Mouse (Mus musculus) lung, embryonic 14.5 days (tissue): ENCODE results near the gene Mt4. TPM values are rescaled to one million over a fixed set of nuclear protein-coding genes. Genes with fewer than 3 reads are reported as not detected.

Experiments
- ATAC-seq: fragments of 200-750 bp; cut with Nextera tagmentation; 2 replicates; pipeline ENCODE4 v1.8.0; 2017; ENCODE audit warnings: mild to moderate bottlenecking, moderate TSS enrichment, moderate library complexity; ENCODE audit not compliant: insufficient read depth
- DNase-seq: peaks from one replicate; pipeline ENCODE4 v3.0.0-alpha.2; 2015
- H3K27ac ChIP-seq: fragments of 300-500 bp; sonication (generic); 2 replicates; pipeline ENCODE4 v1.5.1; 2014; ENCODE audit warnings: low read depth, mild to moderate bottlenecking, moderate library complexity
- H3K27me3 ChIP-seq: fragments of 300-500 bp; sonication (generic); 2 replicates; pipeline ENCODE4 v1.6.1; 2014; ENCODE audit warnings: low read length, control low read depth; ENCODE audit not compliant: insufficient read depth
- H3K36me3 ChIP-seq: fragments of 300-500 bp; sonication (generic); 2 replicates; pipeline ENCODE4 v1.6.1; 2014; ENCODE audit warnings: control low read depth; ENCODE audit not compliant: insufficient read depth
- H3K4me1 ChIP-seq: fragments of 300-500 bp; sonication (generic); 2 replicates; pipeline ENCODE4 v1.6.1; 2014; ENCODE audit warnings: antibody characterized with exemption, control low read depth; ENCODE audit not compliant: insufficient read depth
- H3K4me2 ChIP-seq: fragments of 300-500 bp; sonication (generic); 2 replicates; pipeline ENCODE4 v1.6.1; 2014; ENCODE audit warnings: mild to moderate bottlenecking
- H3K4me3 ChIP-seq: fragments of 300-500 bp; sonication (generic); 2 replicates; pipeline ENCODE4 v1.5.1; 2014; ENCODE audit warnings: low read depth, low read length
- H3K9ac ChIP-seq: fragments of 300-500 bp; sonication (generic); 2 replicates; pipeline ENCODE4 v1.6.1; 2014
- H3K9me3 ChIP-seq: fragments of 300-500 bp; sonication (generic); 2 replicates; pipeline ENCODE4 v1.6.1; 2016; ENCODE audit warnings: low read depth, low read length, control low read depth
- CTCF ChIP-seq: IDR thresholded peaks from 2 replicates; pipeline ENCODE4 v1.5.1; 2016; ENCODE audit warnings: antibody characterized with exemption, low read depth
- WGBS: fragments of 180-500 bp; shearing (Covaris S2); extraction: QIAGEN DNeasy Blood & Tissue Kit; methylation state at CpG from one replicate; pipeline ENCODE4 v1.1.7; 2014; 5-methylcytosine and 5-hydroxymethylcytosine counted together
- polyA plus RNA-seq: library from polyadenylated mRNA; unstranded; fragments of >200 nt; fragmentation: Nextera tagmentation; extraction: Ambion mirVana; gene quantifications from 2 replicates; pipeline ENCODE4 v1.2.1, GENCODE M21; 2014

Mt4 gene
- polyA plus RNA-seq, 1 experiment from 2014 or later = not detected

DNA sequence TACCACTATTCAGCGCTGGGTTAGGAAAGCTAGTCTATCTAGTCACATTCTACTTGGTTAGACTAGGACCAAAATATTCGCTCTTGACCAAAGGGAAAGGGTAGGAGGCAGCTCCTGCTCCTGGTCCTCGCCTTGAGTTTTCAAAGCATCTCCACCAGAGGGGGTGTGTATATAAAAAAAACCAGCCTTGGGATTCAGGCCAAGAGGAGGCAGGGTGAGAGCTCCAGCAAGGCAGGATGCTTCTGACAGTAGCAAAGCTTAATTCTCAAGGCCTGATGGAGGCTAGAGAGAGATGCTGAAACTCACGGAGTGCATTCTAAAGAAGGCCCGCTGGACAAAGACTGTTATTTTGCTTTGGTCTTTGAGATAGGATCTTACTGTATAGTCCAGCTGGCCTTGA is 32.9 kb upstream of the Mt4 start:
- 47% methylated on average over 5 of the region's 5 CpGs for whole genome bisulfite sequencing
- TF ChIP-seq CTCF = peak; percentile 20; the same call in 1 of the 2 replicates
- no peak for ATAC-seq

DNA sequence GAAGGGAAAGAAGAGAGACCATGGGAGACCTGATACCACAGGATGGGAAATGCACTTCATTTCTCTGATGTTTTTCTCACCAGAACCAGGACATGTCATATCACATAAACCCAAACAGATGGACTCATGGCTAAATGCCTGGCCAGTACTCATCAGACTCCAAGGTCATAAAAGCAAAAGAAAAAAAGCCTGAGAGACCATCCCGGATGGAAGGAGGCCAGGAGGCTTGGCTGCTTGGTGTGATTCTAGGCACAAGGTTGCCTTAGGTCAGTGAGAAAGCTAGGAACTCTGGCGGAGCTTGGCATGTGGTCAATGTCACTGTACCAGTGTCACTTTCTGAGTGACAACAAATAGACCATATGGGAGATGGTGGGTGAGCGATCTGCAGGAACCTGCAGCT is 29.1 kb upstream of the Mt4 start:
- Histone ChIP-seq H3K27ac (no peak overlapping the region), H3K4me1 (no peaks in the 10 kb centered on the region), H3K36me3 (no peaks in the 10 kb centered on the region), H3K4me2 (no peak overlapping the region), H3K27me3 (no peaks in the 10 kb centered on the region), H3K4me3 (no peak overlapping the region), H3K9ac (no peak overlapping the region), H3K9me3 (no peaks in the 10 kb centered on the region)
- TF ChIP-seq CTCF = no peak
- no peak for DNase-seq
- no peak for ATAC-seq
- WGBS = 53% methylated on average over 3 of the region's 3 CpGs

More for the DNA sequence above, 32.9 kb upstream of the Mt4 start:
- no peaks in the 10 kb centered on the region for H3K27me3 ChIP-seq
- peak; percentile 66 for DNase-seq
- H3K9ac ChIP-seq = no peak overlapping the region
- peaks cover under 1% of the 10 kb centered on the region; the same call in 1 of the 2 replicates for H3K4me1 ChIP-seq
- H3K4me3 ChIP-seq = no peak overlapping the region
- H3K4me2 ChIP-seq = no peak overlapping the region
- no peaks in the 10 kb centered on the region for H3K9me3 ChIP-seq
- no peaks in the 10 kb centered on the region for H3K36me3 ChIP-seq
- no peak overlapping the region for H3K27ac ChIP-seq

DNA sequence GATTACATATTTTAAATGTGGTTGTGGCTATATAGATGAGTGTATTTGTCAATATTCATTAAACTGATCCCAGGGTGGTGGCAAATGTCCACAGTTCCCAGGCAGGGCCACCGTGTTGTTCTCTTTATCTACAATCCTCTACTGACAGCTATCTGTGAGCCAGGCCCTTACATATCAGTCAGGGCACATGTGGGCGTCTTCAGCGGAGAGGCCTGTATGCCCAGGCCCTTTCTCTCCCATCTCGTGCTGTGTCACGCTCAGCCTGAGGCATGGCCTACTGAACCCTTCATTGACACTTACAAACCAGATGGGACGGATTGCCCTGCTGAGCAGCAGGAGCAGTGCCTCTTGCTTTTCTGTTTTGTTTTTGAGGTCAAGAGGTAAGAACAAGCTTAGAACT is 27.6 kb upstream of the Mt4 start:
- DNase-seq (no peak), ATAC-seq (no peak)
- no peaks in the 10 kb centered on the region for H3K9me3 ChIP-seq
- WGBS = 63% methylated on average over 6 of the region's 6 CpGs
- no peaks in the 10 kb centered on the region for H3K36me3 ChIP-seq
- H3K4me2 ChIP-seq = no peak overlapping the region
- H3K27me3 ChIP-seq = no peaks in the 10 kb centered on the region
- no peak overlapping the region for H3K27ac ChIP-seq
- H3K4me1 ChIP-seq = no peaks in the 10 kb centered on the region
- TF ChIP-seq CTCF = no peak
- no peak overlapping the region for H3K9ac ChIP-seq
- no peak overlapping the region for H3K4me3 ChIP-seq

GRCm38 (mm10) chr8:94109835-94110234 is 27.2 kb upstream of the Mt4 start:
- no peaks in the 10 kb centered on the region for H3K9me3 ChIP-seq
- no peak overlapping the region for H3K9ac ChIP-seq
- no peaks in the 10 kb centered on the region for H3K27me3 ChIP-seq
- WGBS = 61% methylated on average over 5 of the region's 5 CpGs
- H3K4me1 ChIP-seq = no peaks in the 10 kb centered on the region
- no peak for TF ChIP-seq CTCF
- H3K36me3 ChIP-seq = no peaks in the 10 kb centered on the region
- H3K4me3 ChIP-seq = no peak overlapping the region
- DNase-seq (no peak), ATAC-seq (no peak)
- H3K4me2 ChIP-seq = no peak overlapping the region
- H3K27ac ChIP-seq = no peak overlapping the region

DNA sequence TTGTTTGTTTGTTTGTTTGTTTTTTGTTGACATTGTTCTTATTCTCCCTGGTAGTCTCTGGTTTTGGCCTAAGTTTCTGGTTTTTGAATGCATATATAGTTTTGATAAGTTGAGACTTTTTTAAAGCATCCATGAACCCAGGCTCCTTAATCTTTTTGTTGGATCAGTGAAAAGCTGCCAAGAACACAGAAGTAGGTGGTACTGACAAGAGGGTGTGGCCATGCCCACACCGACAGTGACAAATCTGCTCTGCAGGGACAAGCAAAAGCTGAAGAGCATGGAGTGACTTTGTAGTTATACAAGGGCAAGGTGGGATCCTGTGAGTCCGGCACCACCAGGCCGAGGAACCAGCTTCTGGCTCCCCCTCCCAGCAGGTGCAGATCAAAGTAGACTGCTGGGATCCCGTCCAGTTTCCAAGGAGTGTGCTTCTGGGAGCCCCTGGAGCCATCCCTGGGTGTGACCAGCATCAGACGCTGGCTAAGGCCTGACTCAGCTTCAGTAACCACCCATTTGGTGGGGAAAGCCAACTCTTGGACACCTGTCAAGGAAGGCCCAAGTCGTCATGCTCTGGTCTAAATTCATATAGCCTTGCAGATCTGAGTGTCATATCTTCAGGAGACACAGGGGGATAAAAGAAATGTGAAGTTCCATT is 26.3 kb upstream of the Mt4 start:
- H3K4me1 ChIP-seq = no peaks in the 10 kb centered on the region
- no peak for TF ChIP-seq CTCF
- ATAC-seq = no peak

GRCm38 (mm10) chr8:94113435-94113834 is 23.6 kb upstream of the Mt4 start:
- H3K9ac ChIP-seq = no peak overlapping the region
- 25% methylated on average over 1 of the region's 1 CpGs for WGBS
- H3K36me3 ChIP-seq = no peaks in the 10 kb centered on the region
- DNase-seq (no peak), ATAC-seq (no peak)
- no peaks in the 10 kb centered on the region for H3K27me3 ChIP-seq
- no peak overlapping the region for H3K4me3 ChIP-seq
- no peak for TF ChIP-seq CTCF
- H3K9me3 ChIP-seq = no peaks in the 10 kb centered on the region
- no peak overlapping the region for H3K4me2 ChIP-seq
- H3K27ac ChIP-seq = no peak overlapping the region
- H3K4me1 ChIP-seq = no peaks in the 10 kb centered on the region

More for the DNA sequence above, 26.3 kb upstream of the Mt4 start:
- no peak overlapping the region for H3K9ac ChIP-seq
- DNase-seq = no peak
- WGBS = 55% methylated on average over 6 of the region's 6 CpGs
- H3K4me2 ChIP-seq = no peak overlapping the region
- H3K27me3 ChIP-seq = no peaks in the 10 kb centered on the region
- no peaks in the 10 kb centered on the region for H3K9me3 ChIP-seq
- no peaks in the 10 kb centered on the region for H3K36me3 ChIP-seq
- no peak overlapping the region for H3K27ac ChIP-seq
- no peak overlapping the region for H3K4me3 ChIP-seq

DNA sequence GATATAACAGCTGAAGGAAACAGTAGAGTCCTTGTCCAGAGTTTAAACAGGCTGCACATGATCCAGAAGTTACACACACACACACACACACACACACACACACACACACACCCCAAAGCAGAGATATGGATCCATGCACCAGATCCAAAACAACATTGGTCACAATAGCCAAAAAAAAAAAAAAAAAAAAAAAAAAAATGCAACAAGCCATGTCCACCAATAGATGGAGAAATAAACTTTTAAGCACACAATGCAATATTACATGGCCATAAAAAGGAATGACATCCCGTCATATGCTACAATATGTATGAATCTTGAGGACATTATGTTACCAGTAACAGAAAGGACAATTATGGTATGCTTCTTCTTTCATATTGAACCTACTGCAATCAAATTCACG is 23.0 kb upstream of the Mt4 start:
- H3K9ac ChIP-seq = no peak overlapping the region
- ATAC-seq (no peak), DNase-seq (no peak)
- no peak overlapping the region for H3K4me2 ChIP-seq
- 83% methylated on average over 2 of the region's 2 CpGs for WGBS
- H3K27me3 ChIP-seq = no peaks in the 10 kb centered on the region
- H3K27ac ChIP-seq = no peak overlapping the region
- H3K4me3 ChIP-seq = no peak overlapping the region
- no peak for TF ChIP-seq CTCF
- H3K9me3 ChIP-seq = no peaks in the 10 kb centered on the region
- H3K4me1 ChIP-seq = no peaks in the 10 kb centered on the region
- no peaks in the 10 kb centered on the region for H3K36me3 ChIP-seq
